Mouse (Mus musculus) embryo, embryonic 10.5 days (tissue): ENCODE results near the gene Kcnj10.

ENCODE experiments used
- DNase-seq: peaks from one replicate; pipeline ENCODE4 v3.0.0-alpha.2; 2015; ENCODE audit warnings: low spot score

Kcnj10 gene

DNA sequence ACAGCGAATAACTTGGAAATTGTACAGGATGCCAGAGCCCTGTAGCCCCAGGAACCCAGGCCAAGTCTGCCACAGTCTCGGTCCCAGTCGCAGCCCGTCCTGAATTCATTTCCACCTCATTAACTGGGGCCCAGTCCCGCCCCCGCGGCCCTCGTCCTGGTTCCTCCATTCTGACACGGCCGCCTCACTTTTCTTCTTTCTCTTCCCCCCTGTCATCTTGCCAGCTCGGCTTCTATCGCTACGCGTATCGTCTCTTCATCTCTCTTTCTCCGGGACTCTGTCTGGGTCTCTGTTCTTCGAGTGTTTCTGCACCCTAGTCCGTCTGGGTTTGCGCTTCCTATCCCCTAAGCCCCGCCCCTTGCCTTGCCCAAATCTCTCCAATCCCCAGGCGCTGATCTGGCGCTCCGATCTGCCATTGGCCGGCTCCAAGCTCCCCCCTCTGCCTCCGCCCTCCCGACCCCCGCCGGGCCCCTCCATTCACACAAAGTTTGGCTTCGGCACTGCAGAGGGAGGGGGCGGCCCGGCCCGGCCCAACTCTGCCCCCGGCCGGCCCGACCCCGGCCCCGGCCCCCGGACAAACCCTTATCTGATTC lies at the start of gene Kcnj10:
Gene Kcnj10 (plus strand): TSS at position 482 of the 593 bp plus-strand sequence.
- DNase-seq = peak; percentile 95

DNA sequence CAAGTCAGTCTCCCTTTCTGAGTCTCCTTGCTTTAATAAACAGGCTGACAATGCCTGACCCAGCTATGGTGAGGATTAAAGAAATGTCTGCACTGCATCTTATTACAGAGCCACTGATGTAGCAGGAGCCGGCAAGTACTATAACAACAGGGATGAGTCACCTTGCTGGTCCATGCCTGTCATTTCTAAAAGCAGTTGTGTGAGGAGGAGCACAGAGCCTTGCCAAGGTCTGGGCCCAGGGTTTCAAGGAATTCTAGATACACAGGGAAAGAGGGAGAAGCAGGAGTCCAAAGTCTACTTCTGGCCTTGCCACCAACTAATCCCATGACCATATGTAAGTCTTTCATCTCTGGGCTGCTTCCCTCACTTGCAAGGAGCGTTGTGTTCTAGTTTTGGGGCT lies 48.1 kb upstream of the Kcnj10 start:
- no peak for DNase-seq

DNA sequence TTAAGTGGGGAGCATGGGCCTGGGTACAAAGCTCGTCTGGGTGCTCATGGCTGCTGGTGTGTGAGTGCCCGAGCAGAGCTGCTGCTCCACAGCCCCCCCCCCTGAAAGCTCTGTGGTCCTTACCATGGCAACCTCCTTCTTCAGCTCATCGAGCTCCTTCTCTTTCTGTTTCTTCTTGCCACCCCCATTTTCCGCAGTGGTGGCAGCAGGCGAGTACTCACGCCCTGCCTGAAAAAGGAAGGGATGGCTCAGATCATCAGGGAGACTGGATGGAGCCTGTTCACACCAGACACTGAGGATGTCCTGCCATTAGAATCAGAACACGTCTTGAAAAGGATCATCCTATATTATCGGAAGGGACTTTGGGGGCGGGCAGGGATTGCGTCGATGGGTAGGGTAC lies 47.6 kb upstream of the Kcnj10 start:
- no peak for DNase-seq

DNA sequence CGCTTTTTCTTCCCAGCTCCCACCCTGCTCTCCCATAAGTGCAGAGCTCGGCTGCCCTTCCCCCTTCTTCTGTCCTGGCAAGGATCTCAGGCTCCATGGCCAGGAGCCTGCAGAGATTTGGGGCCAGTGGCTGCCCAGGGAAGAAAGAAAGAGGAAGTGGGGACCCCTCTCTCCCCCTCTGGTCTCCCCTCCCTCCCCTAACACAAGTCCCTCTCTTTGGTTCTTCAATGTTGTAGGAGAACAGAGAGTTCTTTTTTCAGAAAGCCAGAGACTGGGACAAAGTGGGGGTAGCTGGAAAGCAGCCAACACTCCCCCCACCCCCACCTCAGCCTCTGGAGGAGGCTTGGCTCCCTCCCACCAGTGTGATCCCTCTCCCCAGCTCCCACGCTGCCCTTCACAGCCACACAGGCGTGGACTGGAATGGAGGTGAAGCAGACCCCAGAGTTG lies 45.2 kb upstream of the Kcnj10 start:
- DNase-seq = no peak

DNA sequence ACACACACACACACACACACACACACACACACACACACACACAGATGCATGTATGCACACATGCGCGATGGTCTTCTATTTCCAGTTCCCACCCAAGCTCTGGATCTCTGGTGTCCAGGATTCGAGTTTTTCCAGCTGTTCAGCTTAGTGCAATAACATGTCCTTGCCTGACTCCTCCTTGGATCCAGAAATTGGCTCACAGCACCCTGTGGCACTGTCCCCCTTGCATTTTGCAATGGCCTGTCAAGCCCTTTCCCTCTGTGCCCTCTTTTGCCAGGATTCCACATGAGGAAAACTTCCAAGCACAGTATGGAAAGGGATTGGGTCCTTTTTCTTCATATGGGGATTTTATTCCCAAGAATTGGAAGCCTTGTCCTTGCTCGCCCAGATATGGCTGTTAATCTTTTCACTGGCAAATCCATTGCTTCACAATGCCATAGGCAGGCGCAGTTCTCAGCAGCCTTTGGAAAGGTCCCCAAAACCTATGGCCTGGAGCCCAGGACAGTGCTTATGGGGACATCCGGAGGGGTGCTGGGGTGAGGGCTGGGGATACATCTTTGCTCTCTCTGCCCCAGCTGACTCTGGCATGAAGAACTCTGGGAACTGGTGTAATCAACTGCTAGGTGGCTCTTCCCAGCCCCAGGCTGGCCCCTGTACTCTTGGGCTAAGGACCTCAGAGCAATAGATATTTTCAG lies 44.0 kb upstream of the Kcnj10 start:
- no peak for DNase-seq

DNA sequence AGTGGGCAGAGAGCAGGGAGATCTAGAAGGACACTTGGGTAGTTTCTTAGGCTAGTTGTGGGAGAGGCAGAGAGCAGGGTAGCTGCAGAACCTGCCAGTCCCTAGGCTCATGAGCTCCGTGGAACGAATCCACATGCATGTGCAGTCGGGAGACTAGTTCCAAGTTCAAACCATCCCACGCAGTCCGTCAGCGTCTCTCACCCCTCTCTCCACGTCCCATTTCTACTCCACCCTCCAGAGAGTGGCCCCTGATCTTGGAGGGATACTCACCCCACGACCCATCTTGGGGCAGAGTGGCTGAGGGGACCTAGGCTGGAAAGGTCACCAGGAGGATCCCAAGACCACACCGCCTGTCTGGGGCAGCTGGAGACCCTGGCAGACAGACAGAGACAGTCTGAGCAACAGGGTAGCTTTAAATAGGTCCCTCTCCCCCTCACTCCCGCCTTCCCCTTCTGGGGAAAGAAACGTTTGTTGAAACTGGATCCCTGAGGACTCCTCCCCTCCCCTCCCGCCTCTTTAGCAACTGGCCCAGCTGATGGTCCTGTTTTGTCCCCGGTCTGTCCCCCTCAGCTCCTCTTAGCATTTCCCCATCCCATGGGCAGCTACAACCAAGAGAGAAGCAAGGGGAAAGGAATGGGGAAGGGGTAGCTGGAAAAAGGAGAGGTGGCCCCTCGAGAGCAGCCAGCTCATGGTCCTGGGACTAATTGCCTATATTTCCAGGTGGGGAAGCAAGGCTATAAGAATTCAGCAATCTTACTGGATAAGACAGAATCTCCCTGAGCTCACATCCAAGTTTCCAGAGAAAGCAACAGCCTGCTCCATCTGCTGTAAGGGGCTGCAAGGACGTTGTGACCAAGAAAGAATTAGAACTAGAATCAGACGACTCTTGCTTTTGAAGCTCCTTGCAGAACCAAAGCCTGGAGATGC lies 43.1 kb upstream of the Kcnj10 start, which contains the start of gene Atp1a2:
Gene Atp1a2 (minus strand): TSS at position 454 of the 927 bp plus-strand sequence.
- peak; percentile 78 for DNase-seq

DNA sequence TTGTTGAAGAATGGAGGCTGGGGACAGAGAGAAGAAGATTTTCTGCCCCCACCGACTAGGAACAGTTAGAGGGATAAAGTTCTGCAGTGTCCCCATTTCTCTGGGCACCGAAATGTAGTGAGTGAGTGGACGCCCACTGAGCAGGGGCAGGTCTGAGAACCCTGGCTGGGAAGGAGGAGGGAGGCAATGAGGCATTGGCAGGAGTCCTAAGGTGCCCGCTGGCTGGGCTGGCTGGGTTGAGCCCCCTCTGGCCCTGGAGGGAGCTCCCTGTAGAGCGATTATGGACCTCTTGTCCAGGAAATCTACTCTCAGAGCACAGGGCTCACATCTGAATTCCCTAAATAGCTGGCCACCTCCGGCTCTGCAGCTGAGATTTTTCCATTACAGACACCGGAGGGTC lies 41.5 kb upstream of the Kcnj10 start:
- DNase-seq = no peak

DNA sequence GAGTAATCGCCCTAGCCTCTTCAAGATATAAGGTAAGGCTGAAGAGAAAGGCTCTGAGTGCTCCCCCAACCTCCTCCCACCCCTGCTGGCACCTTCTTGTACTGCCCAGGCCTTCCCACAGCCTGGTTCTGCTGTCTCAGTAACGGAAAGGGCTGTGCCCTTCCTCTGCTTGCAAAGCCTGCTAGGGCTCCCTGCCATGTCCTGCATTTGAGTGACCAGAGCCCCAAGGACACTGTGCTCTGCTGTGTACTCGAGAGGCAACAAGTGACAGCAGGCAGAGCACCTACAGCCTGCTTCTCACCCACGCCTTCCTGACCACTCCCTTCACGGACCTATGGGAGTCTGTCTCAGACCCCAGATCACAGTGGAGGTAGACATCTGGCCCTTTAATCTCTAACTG lies 40.8 kb upstream of the Kcnj10 start:
- DNase-seq = no peak

DNA sequence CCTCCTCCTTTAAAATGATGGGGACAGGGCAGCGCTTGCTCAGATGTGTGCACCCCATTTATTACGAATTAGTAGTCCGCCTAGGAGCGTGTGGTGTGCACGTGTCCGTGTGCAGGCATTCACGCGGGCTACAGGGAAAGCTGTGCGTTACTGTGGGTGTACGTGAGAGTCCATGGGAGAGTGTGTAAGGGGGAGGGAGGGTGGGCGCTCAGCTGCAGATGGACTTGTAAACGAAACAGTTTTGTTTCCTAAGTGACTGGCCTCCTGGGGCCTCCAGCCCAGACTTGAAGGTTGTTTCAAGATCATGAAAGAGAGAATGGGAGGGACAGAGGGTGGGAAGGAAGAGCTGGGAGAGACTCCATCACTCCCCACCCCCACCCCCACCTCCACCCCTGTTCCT lies 39.8 kb upstream of the Kcnj10 start:
- DNase-seq = peak; percentile 39

DNA sequence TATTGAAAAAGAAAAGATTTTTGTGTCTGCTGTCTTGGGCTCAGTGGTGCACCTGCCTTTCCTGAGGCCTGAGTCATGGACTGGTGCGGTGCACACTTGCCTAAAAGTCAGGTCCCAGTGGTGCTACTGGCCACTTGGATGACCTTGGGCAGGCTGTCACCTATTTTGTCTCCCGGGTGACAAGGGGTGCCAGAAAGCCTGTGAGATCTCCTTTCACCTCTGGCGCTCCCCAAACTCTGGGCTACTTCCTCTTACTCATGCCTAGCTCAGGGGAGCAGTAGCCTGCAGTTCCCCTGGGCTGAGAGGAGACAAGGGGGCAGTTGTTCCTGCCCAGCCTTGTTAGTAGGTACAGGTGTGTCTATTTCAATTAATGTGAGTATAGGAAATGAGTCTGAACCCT lies 38.7 kb upstream of the Kcnj10 start:
- DNase-seq = no peak

DNA sequence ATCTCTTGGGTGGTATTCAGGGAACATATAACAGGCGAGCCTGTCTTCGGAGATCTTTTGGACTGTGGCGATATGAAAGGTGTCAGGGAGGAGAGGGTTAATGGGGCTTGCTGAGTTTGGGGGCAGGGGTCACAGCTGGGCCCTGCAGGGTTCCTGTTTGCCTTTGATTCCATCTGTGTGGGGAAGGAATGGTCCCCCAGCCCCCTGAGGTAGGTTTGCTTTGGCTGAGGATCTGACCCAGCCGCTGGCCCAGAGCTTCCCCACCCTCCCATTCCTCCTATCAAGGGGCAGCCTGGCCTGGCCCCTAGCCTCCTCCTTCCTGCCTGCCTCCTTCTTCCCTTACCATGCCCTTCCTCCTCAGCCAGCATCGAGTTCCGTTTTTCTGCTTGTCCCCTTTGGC lies 38.2 kb upstream of the Kcnj10 start:
- DNase-seq = peak; percentile 71

DNA sequence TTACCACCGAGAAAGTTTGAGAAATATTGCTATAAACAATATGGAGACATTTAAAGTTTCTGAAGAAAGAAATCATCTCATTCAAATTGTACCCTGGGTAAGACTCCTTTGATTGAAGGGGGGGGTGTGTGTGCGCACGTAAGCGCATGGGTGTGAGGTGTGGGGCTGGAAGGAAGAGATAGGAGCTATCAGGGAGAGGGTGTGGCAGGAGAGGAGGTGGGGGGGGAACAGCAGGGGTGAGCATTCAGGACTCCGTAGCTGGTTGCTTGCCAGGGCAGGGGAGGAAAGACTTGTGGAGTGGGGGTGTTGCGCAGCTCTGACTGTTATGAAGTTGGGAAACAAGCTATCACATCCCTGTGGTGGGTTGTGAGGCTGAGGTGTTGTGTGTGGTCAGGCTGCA lies 36.6 kb upstream of the Kcnj10 start:
- no peak for DNase-seq

DNA sequence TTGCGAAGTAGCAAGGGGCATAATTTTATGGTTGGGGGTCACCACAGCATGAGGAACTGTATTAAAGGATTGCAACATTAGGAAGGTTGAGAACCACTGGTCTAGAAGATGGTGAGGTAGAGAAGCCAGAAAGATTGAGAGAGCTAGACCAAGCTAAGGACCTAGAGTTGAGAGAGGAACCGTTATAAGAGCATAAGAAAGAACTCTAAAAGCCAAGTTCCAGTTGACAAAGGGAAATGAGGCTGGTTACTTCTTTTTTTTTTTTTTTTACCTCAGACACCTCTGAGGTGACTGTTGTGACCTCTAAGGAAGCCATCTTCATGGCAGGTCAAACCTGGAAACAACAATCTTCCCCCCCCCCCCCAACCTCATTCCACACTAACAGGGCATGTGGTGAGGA lies 35.9 kb upstream of the Kcnj10 start:
- no peak for DNase-seq

DNA sequence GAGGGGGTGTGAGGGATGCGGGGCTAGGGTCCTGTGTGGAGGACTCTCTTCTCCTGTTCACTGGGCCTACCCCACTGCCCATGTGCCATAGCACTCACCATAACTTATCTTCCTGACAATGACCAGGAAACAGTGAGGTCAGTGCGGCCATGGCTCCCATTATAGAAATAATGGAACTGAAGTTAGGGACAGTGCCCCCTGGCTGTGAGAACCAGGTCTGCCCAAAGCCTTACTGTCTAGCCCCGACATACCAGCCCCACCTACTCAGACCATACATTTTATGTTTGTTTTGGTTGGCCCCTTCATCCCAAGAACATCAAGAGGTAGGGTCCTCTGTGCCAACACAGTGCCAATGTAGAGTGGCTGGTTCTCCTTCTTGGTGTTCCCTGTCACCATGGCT lies 35.4 kb upstream of the Kcnj10 start:
- peak; percentile 23 for DNase-seq

DNA sequence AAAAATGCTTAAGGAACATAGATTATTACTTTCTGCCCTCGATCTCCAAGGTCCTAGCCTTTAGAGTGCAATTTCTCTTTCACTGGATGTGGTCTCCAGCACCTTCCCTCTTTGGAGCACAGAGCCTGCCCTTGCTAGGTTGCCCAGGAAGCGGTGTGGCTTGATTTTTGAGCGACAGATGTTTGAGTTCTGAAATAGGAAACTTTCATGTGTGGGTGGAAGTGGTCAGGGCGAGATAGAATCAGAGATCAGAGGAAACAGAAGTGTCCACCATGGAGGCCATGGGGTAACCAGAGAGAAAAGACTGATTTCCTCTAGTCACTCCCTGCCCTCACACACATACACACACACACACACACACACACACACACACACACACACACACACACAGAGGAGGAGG lies 34.8 kb upstream of the Kcnj10 start:
- DNase-seq = no peak

DNA sequence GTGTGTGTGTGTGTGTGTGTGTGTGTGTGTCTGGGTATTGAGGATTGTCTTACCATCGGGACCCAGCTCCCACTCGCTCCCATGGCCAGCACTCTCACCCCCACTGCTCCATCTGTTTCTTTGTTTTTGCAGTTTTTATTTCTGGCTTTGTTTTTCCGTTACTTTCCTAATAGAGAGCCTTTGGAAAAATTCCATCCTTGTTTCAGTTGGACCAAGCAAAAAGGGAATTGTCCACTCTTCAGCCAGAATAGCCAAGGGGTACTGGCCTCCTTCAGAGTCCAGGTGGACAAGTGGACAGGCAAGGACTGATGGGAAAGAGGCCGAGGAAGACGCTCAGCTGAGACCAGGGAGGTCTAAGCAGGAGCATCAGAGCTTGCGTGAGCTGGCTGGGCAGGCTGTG lies 34.1 kb upstream of the Kcnj10 start:
- DNase-seq = no peak

DNA sequence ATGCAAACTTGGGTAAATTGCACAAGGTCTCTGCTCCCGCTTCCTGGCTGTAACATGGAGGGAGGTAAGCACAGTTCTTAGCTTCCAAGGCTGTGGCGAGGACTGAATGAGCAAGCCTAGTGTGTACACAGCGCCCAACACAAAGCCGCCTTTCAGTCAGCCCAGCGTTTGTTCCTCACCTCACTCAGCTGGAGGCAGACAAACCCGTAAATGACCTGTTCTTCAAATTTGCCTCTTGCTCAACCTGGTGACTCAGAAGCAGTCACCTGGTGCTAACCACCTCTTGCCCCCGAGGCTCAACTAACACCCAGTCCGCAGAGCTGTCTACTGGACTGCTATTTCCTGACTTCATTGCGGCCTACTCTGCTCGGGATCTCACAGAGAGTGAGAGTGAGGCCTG lies 33.1 kb upstream of the Kcnj10 start:
- DNase-seq = no peak

DNA sequence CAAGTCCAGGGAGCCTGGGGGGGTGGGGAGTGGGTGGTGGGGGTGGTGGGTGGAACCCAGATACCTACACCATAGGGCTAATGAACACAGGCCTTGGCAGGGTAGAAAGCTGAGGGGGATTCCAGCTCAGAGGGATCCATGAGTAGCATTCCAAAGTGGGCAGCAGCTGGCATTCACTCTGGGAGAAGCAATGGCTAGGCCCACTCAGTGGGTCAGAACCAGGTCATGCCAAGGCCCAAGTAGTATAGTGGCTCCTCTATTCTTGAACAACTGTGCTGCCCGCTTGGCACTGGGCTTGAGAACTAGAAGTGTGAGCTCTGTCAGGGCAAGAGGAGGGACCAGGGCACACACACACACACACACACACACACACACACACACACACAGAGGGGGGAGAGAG lies 32.6 kb upstream of the Kcnj10 start:
- no peak for DNase-seq

DNA sequence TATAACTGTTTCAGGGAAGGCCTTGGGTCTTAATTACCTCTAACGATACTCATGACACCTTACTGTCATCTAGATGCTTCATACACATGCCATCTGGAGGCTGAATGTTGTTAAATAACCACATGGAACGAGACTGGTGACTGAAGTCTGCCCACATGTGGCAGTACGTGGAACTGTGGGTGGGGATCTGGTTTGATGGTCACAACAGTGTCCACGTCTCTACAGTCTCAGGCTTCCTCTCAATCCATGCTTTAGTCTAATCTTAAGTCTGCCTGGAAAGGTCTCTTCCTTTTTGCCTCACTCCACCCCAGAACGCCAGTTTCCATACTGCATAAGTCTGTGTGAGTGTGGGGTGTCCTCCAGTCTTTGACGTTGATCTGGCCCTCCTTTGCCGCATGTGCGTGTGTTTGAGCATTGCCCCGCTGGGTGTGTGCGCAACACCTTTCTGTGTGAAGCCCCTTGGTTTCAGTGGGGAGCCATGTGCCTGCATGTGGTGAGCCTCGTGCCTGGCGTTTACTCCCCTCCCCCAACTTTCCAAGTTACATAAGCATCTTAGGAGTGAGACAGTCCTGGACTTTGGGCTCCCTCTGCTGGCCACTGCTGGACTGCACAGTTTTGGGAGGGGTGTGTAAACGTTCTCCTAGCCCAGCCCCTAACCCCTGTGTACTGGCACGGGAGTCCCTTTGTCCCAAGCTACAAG lies 31.2 kb upstream of the Kcnj10 start:
- peak; percentile 100 for DNase-seq

DNA sequence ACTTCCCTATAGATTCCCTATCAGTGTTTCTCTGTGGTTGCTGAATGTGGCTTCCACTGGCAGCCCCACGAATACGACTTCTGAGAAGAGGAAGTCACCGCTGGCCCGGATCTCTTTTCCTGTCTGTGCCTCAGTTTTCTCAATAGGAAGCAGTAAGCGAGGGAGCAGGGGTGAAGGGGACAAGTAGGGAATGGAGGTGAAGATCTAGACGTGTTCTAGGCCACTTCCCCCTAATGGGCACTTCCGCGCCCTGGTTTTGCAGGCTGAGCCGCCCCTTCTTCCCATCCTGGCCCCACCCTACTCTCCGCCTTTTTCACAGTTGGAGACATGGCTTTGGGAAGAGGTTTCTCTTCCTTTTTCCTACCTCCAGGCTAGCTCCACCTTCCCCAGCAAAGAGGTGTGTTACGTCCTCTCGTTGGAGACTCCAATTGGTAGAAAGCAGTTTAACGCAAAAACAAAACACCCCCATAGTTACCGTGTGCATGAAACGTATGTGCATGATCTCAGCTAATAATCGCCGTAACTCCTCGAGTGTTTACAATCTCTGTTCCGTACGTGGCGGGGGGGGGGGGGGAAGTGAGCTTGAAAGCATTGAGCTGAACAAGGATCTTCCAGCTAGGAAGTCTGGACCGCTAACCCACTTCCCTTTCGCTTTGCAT lies 29.6 kb upstream of the Kcnj10 start:
- DNase-seq = peak; percentile 58

DNA sequence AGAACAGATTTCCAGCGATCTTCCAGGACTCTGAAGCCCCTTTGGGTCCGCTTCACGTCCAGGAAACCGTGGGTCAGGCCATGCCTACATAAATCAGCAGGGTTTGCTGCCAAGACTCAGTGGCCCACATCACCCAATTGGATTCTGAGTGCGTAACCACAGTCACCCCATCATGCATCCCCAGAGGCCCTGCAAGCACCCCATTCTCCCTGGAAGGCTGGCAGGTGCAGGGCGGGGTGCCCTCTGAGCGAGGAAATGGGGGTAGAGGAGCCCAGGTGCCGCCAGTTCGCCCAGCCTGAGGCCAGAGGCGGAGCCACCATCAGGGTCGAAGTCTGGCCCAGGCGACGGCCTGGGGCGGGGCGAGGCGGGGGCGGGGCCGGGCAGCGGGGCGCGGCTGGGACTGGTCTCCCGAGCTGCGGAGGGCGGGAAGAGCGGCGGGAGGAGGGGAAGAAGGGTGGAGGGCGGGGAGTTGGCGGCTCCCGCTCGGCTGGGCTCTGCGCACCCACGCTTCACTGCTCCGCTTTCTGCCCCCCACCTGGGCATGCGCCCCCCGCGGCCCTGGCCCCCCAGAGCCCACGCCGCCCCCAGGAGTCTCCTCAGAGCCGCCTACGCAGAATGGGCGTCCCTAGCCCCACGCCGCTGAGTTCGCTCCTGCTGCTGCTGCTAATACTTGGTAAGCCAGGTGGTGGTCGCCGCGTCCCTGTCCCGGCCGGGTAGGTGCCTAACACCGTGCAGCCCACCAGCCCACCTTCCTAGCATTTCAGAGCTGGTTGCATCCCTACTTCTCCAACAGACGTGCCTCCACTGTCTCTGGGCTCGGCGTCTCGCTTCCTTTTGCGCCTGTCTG lies 28.9 kb upstream of the Kcnj10 start:
- DNase-seq = peak; percentile 90
